Mouse (Mus musculus) adrenal gland (tissue): ENCODE measurements around the gene Gh.
"Not testable (repeated sequence)": the region's sequence is repeated elsewhere in the genome, so short reads cannot be mapped to it uniquely, and the experiment has no call there.

Experiments
- intact Hi-C: fragments of 180-260 bp; cut with DNase I; formaldehyde crosslinking; loops from one replicate; pipeline ENCODE4 v1.15.1; 2025
- long read RNA-seq, 2 experiments: library from polyadenylated mRNA; unstranded; transcript quantifications; one replicate each; pipeline ENCODE4 v2.0.0; 2020; ENCODE audit warnings: borderline replicate concordance in 1 of 2; ENCODE audit not compliant: insufficient replicate concordance in 1 of 2

Gh gene
- long read RNA-seq, experiment 1 = 0 reads
- long read RNA-seq, experiment 2 = 0 reads

DNA sequence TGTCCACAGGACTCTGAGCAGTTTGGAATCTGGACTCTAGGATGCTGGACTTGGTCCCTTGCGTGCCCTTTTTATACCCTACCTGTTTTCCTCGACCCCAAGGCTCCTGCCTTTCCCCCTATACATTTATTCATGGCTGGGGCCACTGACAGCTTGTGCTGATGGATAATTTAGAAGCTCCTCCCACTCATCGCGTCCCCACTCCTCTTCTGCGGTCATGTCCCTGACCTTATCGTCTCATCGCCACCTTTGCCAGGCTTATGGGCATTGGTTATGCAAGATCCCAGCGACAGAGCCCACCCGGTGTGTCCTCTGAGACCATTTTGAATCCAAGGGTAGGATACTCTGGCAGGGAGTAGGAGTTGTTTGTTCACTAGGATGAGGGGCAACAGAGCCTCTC lies at the start of gene Gh:
Gh (minus strand) TSS at position 101 of the 400 bp plus-strand sequence.
- intact Hi-C loops = loop anchor here (5.0 kb wide), 1 partner anchor 81 kb away; no protein-coding TSS in a partner anchor

DNA sequence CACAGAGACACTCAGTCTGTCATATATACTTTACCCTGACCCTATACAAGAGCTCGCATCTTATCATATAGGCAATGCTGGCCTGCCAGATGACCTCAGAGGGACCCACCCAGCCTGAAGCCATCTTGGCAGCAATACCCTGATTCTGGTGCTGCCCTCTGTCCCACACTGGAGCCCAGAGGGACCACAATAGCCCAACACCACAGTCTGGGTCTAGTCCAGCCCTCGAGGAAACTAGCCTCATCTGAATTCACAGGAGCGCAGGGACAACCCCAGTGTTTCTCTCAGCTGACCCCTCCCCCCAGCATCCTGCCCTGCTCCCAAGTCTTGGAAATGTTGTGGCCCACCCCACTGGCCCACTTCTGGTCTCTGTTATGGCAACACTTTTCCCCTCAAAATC lies 49.6 kb upstream of the Gh start:
- intact Hi-C loops = no loop called here

DNA sequence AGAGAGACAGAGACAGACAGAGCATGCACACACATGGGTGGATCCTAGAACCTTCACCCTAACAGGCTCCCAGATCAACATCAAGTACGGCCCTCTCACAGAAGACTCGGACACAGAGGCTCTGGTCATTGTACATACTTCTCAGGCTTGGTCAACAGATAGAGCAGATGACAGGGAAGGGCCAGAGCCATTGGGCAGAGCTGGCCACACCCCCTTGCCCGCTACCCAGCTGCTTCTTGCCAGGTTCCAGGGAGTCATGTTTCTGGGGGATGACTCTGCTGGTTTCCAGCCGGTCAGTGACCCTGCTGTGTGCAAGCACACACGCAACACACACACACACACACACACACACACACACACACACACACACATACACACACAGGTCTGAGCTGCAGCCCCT lies 49.2 kb upstream of the Gh start:
- intact Hi-C loops = no loop called here

DNA sequence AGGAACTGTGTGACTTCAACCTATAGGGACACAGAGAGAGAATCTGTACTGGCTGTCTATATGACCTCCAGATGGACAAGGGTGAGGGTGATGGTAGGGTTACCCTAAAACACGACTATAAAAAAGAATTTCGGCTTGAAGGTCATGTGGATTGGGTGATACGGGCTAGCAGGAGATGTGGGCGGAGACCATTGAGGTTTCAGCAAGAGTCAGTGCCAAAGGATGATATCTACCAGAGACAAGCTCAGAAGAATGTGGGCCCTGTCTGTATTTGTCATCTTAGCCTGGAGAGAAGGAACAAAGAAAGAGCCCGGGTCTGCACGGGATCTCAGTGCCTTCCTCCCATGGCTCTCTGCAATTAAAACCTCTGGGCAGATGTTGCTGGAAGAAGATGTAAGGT lies 48.1 kb upstream of the Gh start:
- intact Hi-C loops = no loop called here

DNA sequence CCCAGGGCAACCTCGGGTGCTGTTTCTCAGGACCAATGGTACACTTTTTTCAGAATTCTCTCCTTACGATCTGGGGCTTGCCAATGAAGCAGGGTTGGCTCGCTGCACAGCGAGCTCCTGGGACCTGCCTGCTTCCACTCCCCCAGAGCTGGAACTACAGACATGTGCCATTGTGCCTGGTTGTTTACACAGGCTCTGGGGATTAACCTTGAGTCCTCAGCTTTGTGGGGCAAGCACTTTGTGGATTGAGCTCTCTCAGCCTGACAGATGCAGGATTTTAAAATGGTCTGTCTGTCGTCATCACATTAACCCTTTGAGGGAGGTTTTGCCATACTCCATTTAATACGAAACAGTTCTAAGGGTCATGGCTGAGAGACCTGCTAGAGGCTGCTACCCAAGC lies 43.2 kb upstream of the Gh start:
- intact Hi-C loops = no loop called here

DNA sequence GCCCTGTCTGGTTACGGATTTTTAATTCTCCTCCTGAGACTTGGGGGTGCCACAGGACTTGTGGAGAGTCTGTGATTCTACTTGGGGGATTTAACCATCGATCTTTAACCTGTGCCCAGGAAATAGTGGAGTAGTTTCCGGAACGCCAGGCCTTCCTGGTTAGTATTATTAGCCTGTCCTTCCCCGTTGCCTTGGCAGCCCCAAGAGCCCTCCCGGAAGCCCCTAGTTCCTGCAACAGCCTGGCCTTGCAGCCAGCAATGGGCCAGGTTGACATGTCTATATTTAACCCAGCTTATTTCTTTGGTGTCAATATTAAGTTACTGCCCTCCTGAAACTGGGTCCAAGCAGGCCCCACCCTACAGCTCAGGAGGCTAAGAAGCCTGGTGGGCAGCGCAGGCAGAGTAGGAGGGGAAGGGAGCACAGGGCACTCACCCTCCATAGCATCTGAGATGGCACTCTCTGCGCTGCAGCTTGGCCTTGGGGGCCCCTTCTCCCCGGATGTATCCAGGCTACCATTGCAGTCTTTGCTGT lies 39.4 kb upstream of the Gh start:
- intact Hi-C loops = no loop called here

DNA sequence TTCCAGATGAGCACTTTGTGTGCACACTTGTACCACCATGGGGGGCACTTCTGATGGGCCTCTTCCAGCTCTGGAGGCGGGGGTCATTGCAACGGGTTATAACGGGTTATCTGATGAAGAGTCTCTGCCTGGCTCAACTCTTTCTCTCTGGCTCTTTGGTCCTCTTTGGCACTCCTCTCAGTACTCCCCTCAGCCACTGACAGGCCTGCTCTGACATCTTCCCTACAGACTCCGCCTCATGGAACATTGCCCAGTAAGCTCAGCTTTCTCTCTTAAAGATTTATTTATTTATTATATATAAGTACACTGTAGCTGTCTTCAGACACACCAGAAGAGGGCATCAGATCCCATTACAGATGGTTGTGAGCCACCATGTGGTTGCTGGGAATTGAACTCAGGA lies 37.7 kb upstream of the Gh start:
- intact Hi-C loops = not testable (repeated sequence)

DNA sequence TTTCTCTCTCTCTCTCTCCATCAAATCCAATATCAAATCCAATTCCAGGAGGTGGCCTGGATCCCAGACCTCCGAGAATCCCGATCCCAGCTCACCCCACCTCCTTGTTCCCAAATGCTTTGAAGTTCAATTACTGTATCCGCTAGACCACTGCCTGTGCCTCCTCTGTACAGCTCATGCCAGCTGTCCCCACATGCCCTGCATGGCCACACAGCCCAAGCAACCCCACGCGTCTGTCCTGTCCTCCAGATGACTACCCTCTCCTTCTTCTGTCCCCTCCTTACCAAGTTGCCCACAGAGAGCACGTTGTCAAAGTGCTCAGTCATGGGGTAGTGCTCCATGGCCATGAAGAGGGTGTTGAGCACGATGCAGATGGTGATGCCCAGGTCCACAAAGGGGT lies 37.2 kb upstream of the Gh start:
- intact Hi-C loops = no loop called here

DNA sequence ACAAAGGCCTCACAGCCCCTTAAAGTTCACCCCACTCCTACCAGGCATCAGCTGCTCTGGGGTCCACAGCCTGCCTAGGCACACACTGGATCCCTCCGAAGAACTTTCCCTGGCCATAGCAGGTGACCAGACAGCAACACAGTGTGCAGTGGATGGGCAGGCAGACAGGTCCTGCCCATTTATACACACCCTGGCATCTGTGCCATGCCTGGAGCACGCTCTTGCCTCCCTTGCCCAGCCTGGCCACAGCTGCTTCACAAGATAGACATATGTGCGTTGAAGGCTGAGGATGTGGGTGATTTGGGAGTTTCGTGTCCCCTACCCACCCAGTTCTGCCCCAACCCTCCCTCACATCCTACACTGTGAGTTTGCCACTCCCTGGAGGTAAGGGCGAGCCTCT lies 36.4 kb upstream of the Gh start:
- intact Hi-C loops = no loop called here

DNA sequence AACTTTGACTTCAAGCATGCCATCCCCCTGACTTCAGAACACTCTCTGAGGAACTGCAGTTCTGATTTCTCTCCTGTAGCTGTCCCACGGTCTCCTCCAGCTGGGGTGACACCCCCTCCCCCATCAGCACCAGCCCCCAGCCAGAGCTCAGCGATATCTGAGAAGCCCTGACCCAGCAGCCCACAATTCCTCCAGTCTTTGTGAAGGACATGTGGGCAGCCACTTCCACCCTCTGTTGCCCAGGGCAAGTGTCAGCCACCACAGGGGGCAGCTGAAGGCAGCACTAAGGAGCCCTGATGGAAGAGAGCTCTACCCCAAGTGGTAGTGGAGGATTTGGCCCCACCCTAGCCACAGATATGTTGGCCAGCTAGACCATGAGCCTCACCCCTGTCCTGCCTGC lies 32.4 kb upstream of the Gh start:
- intact Hi-C loops = no loop called here

DNA sequence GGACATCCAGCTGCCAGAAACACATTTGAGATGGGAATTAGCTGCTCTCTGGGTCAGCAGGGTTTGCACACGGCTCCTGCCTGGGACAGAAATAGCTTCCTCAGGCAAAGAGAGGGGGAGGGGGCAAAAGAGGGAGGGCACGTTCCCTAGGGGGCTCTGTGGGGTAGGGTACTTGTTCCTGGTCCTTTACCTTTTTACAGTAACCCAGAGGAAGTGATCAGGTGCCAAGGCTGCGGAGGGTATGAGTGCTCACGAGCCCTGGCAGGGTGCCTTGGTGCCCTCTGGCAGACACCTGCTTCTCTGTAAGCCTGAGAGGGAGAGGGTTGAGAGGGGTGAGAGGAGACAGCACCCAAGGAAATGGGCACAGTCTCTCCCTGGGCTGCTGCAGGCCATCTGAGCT lies 30.8 kb upstream of the Gh start:
- intact Hi-C loops = no loop called here

DNA sequence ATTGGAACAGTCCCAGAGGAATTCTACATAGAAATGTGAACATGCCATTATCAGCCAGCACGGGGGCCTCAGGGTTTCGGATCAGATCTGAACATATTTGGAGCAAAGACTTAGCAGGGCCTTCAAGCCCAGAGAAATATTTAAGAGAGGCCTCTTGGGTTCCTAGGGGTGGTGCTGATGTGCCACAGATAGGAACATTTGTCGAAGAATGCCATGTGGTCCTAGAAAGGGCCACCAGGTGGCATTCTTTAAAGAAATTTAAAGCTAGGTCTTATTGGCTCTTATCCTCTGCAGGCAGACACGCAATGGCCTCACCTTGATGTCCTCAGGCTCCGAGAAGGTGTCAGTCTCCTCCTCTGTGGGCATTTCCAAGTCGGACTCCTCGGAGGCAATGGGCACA lies 28.0 kb upstream of the Gh start:
- intact Hi-C loops = loop anchor here (5.0 kb wide), 1 partner anchor 33 kb away; no protein-coding TSS in a partner anchor

DNA sequence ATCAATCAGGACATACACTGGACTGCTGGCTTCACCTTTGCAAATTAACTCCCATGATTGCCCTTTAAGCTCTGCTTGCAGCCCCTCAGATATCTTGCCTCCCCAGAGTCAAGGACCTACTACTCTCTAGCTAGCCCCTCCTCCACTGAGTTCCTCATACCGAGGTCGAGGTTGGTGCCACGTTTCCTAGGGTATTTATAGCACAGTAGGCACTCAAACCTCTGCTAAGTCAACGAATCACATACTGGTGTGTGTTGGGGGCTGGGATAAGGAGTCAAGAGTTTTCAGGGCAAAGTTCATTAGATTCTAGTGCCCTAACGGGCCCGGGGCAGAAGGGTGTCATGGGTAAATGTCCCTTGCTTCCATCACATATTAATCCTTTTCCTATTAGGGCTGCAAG lies 27.5 kb upstream of the Gh start:
- intact Hi-C loops = loop anchor here (5.0 kb wide), 1 partner anchor 33 kb away; no protein-coding TSS in a partner anchor

DNA sequence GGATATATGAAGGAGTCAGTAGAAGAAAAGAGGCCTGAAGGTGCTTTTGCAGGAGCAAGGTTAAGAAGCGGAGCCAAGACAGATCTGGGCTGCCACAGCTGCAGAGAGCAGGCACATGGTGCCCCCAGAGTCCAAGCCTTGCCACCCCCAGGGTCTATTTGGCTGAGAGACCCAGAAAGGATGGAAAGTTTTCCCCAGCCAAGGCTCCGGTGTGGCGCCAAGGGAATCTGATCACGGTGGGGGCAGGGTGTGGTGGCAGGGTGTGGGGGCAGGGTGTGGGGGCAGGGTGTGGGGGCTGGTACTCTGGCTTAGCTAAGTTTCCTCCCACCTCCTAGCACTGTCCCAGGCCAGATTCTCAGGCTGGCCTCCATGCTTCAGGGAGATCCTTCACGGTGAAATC lies 26.9 kb upstream of the Gh start:
- intact Hi-C loops = loop anchor here (5.0 kb wide), 1 partner anchor 34 kb away; no protein-coding TSS in a partner anchor

DNA sequence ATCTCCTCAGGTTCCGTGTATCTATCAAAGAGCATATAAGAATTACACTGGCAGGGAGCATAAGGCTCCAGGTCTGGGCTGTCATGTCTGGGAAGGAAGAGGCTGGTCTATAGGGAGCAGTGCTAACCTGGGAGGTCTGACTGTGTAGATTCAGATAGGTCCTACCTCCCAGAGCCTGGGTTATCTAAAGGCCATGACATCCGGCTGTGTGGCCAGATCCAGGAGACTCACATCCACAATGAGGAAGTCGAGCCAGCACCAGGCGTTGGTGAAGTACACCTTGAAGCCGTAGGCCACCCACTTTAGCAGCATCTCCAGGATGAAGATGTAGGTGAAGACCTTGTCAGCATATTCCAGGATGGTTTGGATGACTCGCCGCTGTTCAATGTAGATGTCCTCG lies 24.8 kb upstream of the Gh start:
- intact Hi-C loops = loop anchor here (5.0 kb wide), 1 partner anchor 36 kb away; no protein-coding TSS in a partner anchor

DNA sequence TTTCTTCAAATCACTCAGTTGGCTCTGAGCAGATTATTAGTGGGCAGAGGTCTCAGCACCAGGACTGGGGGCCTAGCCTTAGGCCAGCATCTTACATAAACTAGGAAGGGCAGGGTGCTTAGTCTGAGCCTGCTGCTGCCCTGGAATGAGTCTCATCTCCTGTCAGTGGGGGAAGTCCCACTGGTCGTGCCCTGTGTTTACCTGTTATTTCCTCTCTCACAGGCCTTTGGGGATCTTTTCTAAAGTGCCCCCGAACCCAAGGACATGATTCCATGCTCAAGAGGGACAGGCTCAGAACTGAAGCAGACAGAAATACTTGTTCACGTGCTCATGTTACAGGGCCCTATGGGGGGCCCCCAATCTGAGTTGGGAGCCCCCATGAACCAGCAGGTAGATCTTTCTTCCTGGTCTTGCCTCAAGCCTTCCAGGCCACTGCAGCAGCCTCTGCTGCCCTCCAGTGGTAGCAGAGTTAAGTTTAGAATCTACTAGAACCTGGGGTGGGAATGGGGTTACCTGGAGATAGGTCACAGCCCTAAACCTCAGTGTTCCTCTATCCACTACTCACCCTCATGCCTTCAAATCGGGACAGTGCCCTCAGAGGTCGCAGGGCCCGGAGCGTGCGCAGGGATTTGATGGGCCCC lies 24.0 kb upstream of the Gh start:
- intact Hi-C loops = loop anchor here (5.0 kb wide), 1 partner anchor 37 kb away; no protein-coding TSS in a partner anchor

DNA sequence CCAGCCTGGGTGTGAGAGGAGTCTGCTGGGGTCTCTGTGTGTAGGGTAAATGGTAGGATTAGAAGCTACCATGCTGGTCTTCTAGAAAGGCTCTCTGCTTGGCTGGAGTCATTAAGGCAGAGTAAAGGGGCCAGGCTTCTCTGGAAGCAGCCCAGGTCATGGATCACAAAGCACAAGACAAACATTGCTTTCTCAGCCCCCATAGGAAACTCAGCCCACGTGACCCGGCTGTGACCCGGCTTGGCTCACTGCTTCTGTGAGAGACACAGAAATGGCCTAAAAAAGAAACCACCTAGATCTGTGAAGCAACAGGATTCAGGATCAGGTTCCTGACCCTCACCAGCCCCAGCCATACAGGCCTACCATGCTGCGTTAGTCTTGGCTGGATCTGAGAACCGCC lies 23.2 kb upstream of the Gh start:
- intact Hi-C loops = loop anchor here (5.0 kb wide), 1 partner anchor 37 kb away; no protein-coding TSS in a partner anchor

DNA sequence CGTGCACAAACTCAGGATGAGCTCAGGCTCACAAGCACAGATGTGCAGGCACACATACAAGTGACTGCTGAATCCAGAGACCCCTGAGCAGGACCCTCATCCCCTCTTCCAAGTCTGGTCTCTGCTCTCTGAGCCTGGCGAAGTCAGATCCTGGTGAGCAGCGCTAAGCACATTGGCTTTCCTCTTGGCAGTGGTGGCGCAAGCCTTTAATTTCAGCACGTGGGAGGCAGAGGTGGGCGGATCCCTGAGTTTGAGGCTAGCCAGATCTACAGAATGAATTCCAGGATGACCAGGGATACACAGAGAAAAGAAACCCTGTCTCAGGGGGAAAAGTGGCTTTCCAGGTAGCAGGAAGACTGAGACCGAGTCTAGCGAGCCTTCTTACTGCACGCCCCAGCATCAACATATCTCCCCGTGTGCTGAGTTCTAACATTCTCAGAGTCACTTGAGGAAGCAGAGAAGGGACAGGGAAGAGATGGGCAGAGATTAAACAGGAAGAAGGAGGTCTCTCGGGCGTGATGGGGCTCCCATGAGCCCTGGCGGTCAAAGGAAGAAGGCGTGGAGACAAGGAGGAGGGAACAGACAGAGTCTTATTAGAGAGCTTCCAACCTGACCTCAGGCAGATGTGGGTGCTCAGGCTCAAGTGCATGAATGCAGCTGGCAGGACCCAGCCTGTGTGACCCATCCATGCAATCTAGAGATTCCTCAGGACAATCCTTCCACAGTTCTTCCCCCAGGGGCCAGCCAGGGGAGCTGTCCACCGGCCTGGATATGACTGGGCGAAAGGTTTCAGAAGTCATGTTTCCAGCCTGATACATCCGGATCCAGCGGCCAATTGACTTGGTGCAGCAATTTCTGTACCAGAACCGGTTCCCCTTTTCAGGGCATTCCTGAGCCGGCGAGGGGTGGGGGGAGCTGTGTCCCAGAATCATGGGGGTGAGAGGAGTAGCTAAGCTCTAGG lies 17.0 kb upstream of the Gh start:
- intact Hi-C loops = no loop called here

DNA sequence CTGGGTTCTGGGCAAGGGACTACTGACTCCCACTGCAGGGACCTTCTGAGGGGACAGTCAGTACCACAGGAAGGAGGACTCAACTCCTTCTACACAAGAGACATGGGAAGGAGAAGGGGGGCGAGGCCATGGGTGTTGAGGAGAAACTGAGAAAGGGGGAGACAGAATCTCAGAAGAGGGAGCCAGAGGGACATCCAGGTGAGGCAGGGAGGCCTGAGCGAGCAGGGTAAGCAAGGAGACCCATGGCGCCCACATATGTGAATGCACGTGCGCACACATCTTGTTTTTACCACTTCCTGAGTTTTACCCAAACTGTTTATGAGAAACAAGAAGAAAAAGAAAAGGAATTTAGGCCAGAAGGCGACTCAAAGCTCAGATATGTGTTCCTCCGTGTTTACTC lies 16.1 kb upstream of the Gh start:
- intact Hi-C loops = no loop called here

DNA sequence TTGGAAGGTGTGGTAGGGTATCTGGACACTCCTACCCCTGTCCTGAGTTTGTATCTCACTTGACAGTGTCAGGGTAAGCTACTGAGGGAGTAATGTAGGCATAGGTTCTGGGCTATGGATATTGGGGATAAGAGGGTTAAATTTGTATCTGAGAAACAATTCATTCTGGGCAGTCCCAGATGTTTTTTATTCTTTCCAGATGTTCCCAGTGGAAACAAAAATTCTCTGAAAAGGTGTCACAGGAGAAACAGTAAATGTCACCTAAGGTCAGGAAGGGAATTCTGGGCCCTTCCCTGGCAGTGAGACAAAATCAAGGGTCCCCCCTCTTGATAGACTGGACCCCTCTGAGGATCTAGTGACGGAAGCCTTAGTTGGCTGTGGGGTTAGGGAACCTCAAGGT lies 14.8 kb upstream of the Gh start:
- intact Hi-C loops = no loop called here

DNA sequence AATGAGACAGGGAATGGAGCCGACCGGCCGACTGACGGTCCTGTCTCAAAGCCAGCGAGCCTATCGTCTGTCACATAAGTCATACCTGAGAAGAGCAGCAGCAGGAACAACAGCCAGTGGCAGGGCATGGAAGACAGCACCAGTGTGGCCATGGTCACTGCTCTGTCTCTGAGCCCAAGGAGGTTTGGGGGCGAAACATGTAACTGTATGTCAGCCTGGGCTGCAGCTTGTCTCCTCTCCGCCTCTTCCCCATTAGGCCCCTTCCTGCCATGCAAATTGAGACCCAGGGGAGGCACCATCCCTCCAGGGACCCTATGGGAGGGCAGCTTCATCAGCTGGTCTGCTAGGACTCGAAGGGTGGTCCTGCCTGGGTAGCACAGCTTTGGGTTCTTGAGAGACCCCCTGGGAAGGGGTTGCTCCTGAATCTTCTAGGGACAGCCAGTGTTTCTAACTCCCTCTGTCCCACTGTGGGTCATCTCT lies 12.7 kb upstream of the Gh start, which contains the start of gene Cd79b:
Cd79b (minus strand) TSS at position 430 of the 480 bp plus-strand sequence.
- intact Hi-C loops = no loop called here

DNA sequence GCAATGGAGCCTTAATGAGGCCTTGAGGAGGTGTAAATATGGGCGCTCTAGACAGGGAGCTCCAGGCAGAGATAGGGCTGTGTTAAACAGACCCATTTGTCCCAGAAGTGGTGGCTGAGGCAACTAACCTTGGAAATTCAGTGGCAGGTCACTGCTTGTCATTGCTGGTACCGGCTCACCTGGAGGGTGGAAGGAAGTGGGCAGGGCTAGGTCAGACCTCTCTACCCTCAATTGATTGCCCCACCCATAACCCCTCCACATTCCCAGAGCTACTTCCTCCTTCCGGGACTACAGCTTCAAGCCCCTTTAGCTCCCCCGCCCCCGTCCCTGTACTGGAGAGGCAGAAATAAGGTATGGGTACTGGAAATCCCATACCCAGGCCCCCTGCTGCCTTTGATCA lies 11.9 kb upstream of the Gh start:
- intact Hi-C loops = no loop called here
